Mouse (Mus musculus) kidney, embryonic 15.5 days (tissue): ENCODE data around the gene Acot5. TPM values are rescaled to one million over a fixed set of nuclear protein-coding genes. Genes with fewer than 3 reads are reported as not detected.
A peak's percentile ranks its signal among the peaks of the same experiment; 100 is the strongest.
"Not testable (repeated sequence)": the region's sequence is repeated elsewhere in the genome, so short reads cannot be mapped to it uniquely, and the experiment has no call there.

ENCODE experiments used
- ATAC-seq: fragments of 200-750 bp; cut with Nextera tagmentation; replicated peaks from 2 replicates; pipeline ENCODE4 v1.8.0; 2017; ENCODE audit warnings: moderate TSS enrichment; ENCODE audit not compliant: low FRiP score
- H3K27ac ChIP-seq: fragments of 300-500 bp; sonication (generic); 2 replicates; pipeline ENCODE4 v1.5.1; 2015; ENCODE audit warnings: mild to moderate bottlenecking, inconsistent platforms
- H3K27me3 ChIP-seq: fragments of 300-500 bp; sonication (generic); 2 replicates; pipeline ENCODE4 v1.6.1; 2015; ENCODE audit warnings: inconsistent platforms
- H3K36me3 ChIP-seq: fragments of 300-500 bp; sonication (generic); 2 replicates; pipeline ENCODE4 v1.6.1; 2015; ENCODE audit warnings: inconsistent platforms
- H3K4me1 ChIP-seq: fragments of 300-500 bp; sonication (generic); 2 replicates; pipeline ENCODE4 v1.6.1; 2015; ENCODE audit warnings: inconsistent platforms
- H3K4me2 ChIP-seq: fragments of 300-500 bp; sonication (generic); 2 replicates; pipeline ENCODE4 v1.6.1; 2015; ENCODE audit warnings: moderate library complexity, mild to moderate bottlenecking, inconsistent platforms
- H3K4me3 ChIP-seq: fragments of 300-500 bp; sonication (generic); replicated peaks from 2 replicates; pipeline ENCODE4 v1.5.1; 2015; ENCODE audit warnings: mild to moderate bottlenecking, inconsistent platforms
- H3K9ac ChIP-seq: fragments of 300-500 bp; sonication (generic); 2 replicates; pipeline ENCODE4 v1.6.1; 2015; ENCODE audit warnings: mild to moderate bottlenecking, inconsistent platforms
- H3K9me3 ChIP-seq: fragments of 300-500 bp; sonication (generic); replicated peaks from 2 replicates; pipeline ENCODE4 v1.6.1; 2016; ENCODE audit warnings: inconsistent platforms
- WGBS: fragments of 180-500 bp; shearing (Covaris S2); methylation state at CpG from one replicate; pipeline ENCODE4 v1.1.7; 2015; ENCODE audit warnings: mixed read lengths; 5-methylcytosine and 5-hydroxymethylcytosine counted together
- polyA plus RNA-seq: library from polyadenylated mRNA; unstranded; fragments of >200 nt; fragmentation: Nextera tagmentation; extraction: Ambion mirVana; gene quantifications from 2 replicates; pipeline ENCODE4 v1.2.1, GENCODE M21; 2015

Gene Acot5
- polyA plus RNA-seq, 1 experiment from 2014 or later, result not detected

DNA sequence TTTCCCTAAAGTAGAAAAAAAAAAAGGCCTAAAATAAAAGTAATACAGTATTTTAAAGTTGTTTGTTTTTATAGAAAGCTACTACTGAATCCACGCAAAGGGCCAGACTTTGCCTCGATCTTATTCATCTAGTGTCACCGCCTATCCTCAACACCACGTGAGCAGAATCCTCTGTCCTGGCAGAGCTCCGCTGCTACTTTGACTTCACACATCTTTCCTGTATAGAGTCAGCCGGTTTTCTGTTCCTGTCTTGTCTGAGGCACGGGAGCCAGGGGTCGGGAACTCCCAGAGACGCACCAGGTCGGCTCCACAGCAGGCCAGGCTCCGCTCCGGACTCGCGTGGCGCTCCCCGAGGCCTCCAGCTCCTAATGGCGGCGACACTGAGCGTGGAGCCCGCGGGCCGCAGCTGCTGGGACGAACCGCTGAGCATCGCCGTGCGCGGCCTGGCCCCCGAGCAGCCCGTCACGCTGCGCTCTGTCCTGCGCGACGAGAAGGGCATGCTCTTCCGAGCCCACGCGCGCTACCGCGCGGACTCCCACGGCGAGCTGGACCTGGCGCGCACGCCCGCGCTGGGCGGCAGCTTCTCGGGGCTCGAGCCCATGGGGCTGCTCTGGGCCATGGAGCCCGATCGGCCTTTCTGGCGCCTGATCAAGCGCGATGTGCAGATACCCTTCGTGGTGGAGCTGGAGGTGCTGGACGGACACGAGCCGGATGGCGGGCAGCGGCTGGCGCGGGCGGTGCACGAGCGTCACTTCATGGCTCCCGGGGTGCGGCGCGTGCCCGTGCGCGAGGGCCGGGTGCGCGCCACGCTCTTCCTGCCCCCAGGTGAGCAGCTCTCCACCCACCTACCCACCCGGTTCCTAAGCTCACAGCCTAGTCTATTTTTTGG is 31.7 kb downstream of the Acot5 start, which contains the start of gene Acot6:
TSS of gene Acot6 (plus strand) at position 51 of the 889 bp plus-strand sequence.
- H3K36me3 ChIP-seq, H3K4me1 ChIP-seq, H3K27ac ChIP-seq, H3K9me3 ChIP-seq, H3K27me3 ChIP-seq: not testable (repeated sequence)
- peak; percentile 86 for ATAC-seq
- WGBS, result under 1% methylated on average over 80 of the region's 80 CpGs
- Histone ChIP-seq H3K9ac (peak within 1 kb of the TSS; percentile 53), H3K4me3 (peak within 1 kb of the TSS; percentile 57), H3K4me2 (peak within 1 kb of the TSS; percentile 92)

- no peaks in the 10 kb centered on the region for H3K9me3 ChIP-seq
- H3K4me1 ChIP-seq, result peaks cover 7% of the 10 kb centered on the region; the same call in 1 of the 2 replicates
- H3K27me3 ChIP-seq, result no peaks in the 10 kb centered on the region
- H3K27ac ChIP-seq, result no peak overlapping the region
- ATAC-seq, result no peak
- H3K4me2 ChIP-seq, result peak overlapping the region; percentile 92
- no peaks in the 10 kb centered on the region for H3K36me3 ChIP-seq
- WGBS, result 50% methylated on average over 2 of the region's 2 CpGs
- peak overlapping the region; percentile 57 for H3K4me3 ChIP-seq
- H3K9ac ChIP-seq, result peak overlapping the region; percentile 53; the same call in 1 of the 2 replicates
These were observed 32.3 kb downstream of the Acot5 start for GRCm38 (mm10) chr12:84101493-84101845.

DNA sequence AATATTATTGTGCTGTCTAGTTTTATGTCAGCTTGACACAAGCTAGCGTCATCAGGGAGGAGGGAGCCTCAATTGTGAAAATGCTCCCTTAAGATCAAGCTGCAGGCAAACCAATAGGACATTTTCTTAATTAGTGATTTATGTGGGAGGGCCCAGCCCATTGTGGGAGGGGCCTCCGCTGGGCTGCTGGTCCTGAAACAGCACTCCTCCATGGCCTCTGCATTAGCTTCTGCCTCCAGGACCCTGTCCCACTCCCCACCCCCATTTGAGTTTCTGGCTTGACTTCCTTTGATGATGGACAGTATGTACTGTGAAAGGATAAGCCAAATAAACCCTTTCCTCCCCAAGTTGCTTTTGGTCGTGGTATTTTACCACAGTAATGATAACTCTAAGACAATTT is 37.9 kb downstream of the Acot5 start:
- no peak for ATAC-seq

GRCm38 (mm10) chr12:84107692-84108091 is 38.6 kb downstream of the Acot5 start:
- Histone ChIP-seq H3K27me3 (no peaks in the 10 kb centered on the region), H3K9me3 (no peaks in the 10 kb centered on the region), H3K27ac (no peak overlapping the region), H3K9ac (no peak overlapping the region), H3K4me1 (peaks cover 4% of the 10 kb centered on the region; the same call in 1 of the 2 replicates), H3K4me3 (no peak overlapping the region), H3K36me3 (no peaks in the 10 kb centered on the region), H3K4me2 (no peak overlapping the region)
- WGBS, result 73% methylated on average over 1 of the region's 1 CpGs
- ATAC-seq, result no peak

More for the DNA sequence above, 37.9 kb downstream of the Acot5 start:
- no peaks in the 10 kb centered on the region for H3K27me3 ChIP-seq
- H3K4me2 ChIP-seq, result no peak overlapping the region
- H3K27ac ChIP-seq, result no peak overlapping the region
- no peak overlapping the region for H3K4me3 ChIP-seq
- H3K4me1 ChIP-seq, result peaks cover 4% of the 10 kb centered on the region; the same call in 1 of the 2 replicates
- no peak overlapping the region for H3K9ac ChIP-seq
- 50% methylated on average over 3 of the region's 3 CpGs for WGBS
- no peaks in the 10 kb centered on the region for H3K36me3 ChIP-seq
- no peaks in the 10 kb centered on the region for H3K9me3 ChIP-seq

GRCm38 (mm10) chr12:84109924-84110323 is 40.8 kb downstream of the Acot5 start:
- ATAC-seq, result no peak
- WGBS, result 78% methylated on average over 1 of the region's 1 CpGs
- H3K27me3 ChIP-seq, result no peaks in the 10 kb centered on the region

GRCm38 (mm10) chr12:84110814-84111213 is 41.7 kb downstream of the Acot5 start:
- H3K4me1 ChIP-seq, result peaks cover 12% of the 10 kb centered on the region
- H3K9me3 ChIP-seq, result no peaks in the 10 kb centered on the region
- H3K27ac ChIP-seq, result no peak overlapping the region
- H3K4me2 ChIP-seq, result no peak overlapping the region
- no peak overlapping the region for H3K9ac ChIP-seq
- WGBS, result 93% methylated on average over 4 of the region's 4 CpGs
- no peaks in the 10 kb centered on the region for H3K27me3 ChIP-seq
- no peaks in the 10 kb centered on the region for H3K36me3 ChIP-seq
- ATAC-seq, result no peak
- no peak overlapping the region for H3K4me3 ChIP-seq

More at GRCm38 (mm10) chr12:84109924-84110323, 40.8 kb downstream of the Acot5 start:
- H3K36me3 ChIP-seq, result no peaks in the 10 kb centered on the region
- no peak overlapping the region for H3K9ac ChIP-seq
- H3K4me1 ChIP-seq, result peaks cover 8% of the 10 kb centered on the region
- no peak overlapping the region for H3K4me3 ChIP-seq
- no peaks in the 10 kb centered on the region for H3K9me3 ChIP-seq
- no peak overlapping the region for H3K27ac ChIP-seq
- H3K4me2 ChIP-seq, result no peak overlapping the region

- H3K36me3 ChIP-seq, result no peaks in the 10 kb centered on the region
- WGBS, result 49% methylated on average over 6 of the region's 6 CpGs
- no peaks in the 10 kb centered on the region for H3K9me3 ChIP-seq
- no peak overlapping the region for H3K9ac ChIP-seq
- peaks cover 8% of the 10 kb centered on the region for H3K4me1 ChIP-seq
- no peak overlapping the region for H3K27ac ChIP-seq
- no peak for ATAC-seq
- peak overlapping the region; percentile 88 for H3K4me3 ChIP-seq
- peak overlapping the region; percentile 72 for H3K4me2 ChIP-seq
- no peaks in the 10 kb centered on the region for H3K27me3 ChIP-seq
These were observed 44.6 kb downstream of the Acot5 start for GRCm38 (mm10) chr12:84113676-84114075.

GRCm38 (mm10) chr12:84114153-84114994 is 45.2 kb downstream of the Acot5 start, which contains the start of gene Dnal1:
Dnal1 (plus strand) TSS chr12:84114366.
- H3K9me3 ChIP-seq, result no peaks in the 10 kb centered on the region
- WGBS, result 2% methylated on average over 30 of the region's 35 CpGs
- H3K27me3 ChIP-seq, result no peaks in the 10 kb centered on the region
- peak within 1 kb of the TSS; percentile 64 for H3K9ac ChIP-seq
- H3K4me3 ChIP-seq, result peak within 1 kb of the TSS; percentile 88
- no peaks in the 10 kb centered on the region for H3K36me3 ChIP-seq
- H3K4me1 ChIP-seq, result peaks cover 8% of the 10 kb centered on the region
- ATAC-seq, result peak; percentile 98
- peak within 1 kb of the TSS; percentile 72 for H3K4me2 ChIP-seq
- H3K27ac ChIP-seq, result peak within 1 kb of the TSS; percentile 58

DNA sequence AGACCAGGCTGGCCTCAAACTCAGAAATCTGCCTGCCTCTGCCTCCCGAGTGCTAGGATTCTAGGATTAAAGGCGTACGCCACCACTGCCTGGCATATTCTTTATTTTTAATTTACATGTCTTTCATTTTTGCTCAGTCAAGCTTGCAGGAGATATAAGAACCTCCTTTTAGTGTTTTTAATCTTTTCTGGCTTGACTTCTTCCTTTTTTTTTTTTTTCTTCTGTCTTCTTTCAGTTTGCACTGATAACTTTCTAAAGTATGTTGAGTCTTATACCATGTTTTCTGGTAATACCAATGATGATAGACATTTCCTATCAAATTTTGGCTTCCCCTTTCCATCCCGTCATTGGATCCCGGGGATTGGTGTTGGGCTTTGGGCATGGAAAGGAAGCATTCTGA is 50.5 kb downstream of the Acot5 start:
- no peaks in the 10 kb centered on the region for H3K36me3 ChIP-seq
- H3K27ac ChIP-seq, result no peak overlapping the region
- H3K27me3 ChIP-seq, result no peaks in the 10 kb centered on the region
- H3K9ac ChIP-seq, result no peak overlapping the region
- H3K4me1 ChIP-seq, result peaks cover 7% of the 10 kb centered on the region
- no peak overlapping the region for H3K4me2 ChIP-seq
- H3K9me3 ChIP-seq, result no peaks in the 10 kb centered on the region
- ATAC-seq, result no peak
- WGBS, result 93% methylated on average over 5 of the region's 5 CpGs
- H3K4me3 ChIP-seq, result no peak overlapping the region

Other genes starting within 250 kb of the Acot5 start
- gene Numb, start 147.4 kb upstream of the Acot5 start, polyA plus RNA-seq, result 41.2 and 41.3 TPM in 2 replicates
- gene Riox1, start 118.7 kb upstream of the Acot5 start, polyA plus RNA-seq, result 14.0 and 14.1 TPM in 2 replicates
- gene Heatr4, start 84.5 kb upstream of the Acot5 start, polyA plus RNA-seq, result not detected in 2 replicates
- 37.8 and 39.0 TPM in 2 replicates for gene Acot2, start 81.5 kb upstream of the Acot5 start, polyA plus RNA-seq
- gene Acot1, start 59.8 kb upstream of the Acot5 start, polyA plus RNA-seq, result 53.7 and 55.2 TPM in 2 replicates
- 6.0 TPM in 2 replicates for gene Acot4, start 30.9 kb upstream of the Acot5 start, polyA plus RNA-seq
- gene Gm49366, start 30.4 kb upstream of the Acot5 start, polyA plus RNA-seq, result not detected in 2 replicates
- 1.8 and 2.4 TPM in 2 replicates for gene Acot3, start 17.2 kb upstream of the Acot5 start, polyA plus RNA-seq
- 1.5 and 1.8 TPM in 2 replicates for gene Acot6, start 31.3 kb downstream of the Acot5 start, polyA plus RNA-seq
- 5.3 and 6.5 TPM in 2 replicates for gene Dnal1, start 45.0 kb downstream of the Acot5 start, polyA plus RNA-seq
- gene Pnma1, start 79.2 kb downstream of the Acot5 start, polyA plus RNA-seq, result 1.00 and 1.0 TPM in 2 replicates
- gene Elmsan1, start 149.6 kb downstream of the Acot5 start, polyA plus RNA-seq, result 8.7 and 10.8 TPM in 2 replicates
- gene Ptgr2, start 215.9 kb downstream of the Acot5 start, polyA plus RNA-seq, result 25.4 and 26.7 TPM in 2 replicates
- gene Zfp410, start 247.5 kb downstream of the Acot5 start, polyA plus RNA-seq, result 77.8 and 79.4 TPM in 2 replicates